Mouse (Mus musculus) heart, postnatal 0 days (tissue): Measurements from ENCODE around the gene Dgkd.

ENCODE experiments used
- CTCF ChIP-seq: IDR thresholded peaks from 2 replicates; pipeline ENCODE4 v1.5.1; 2016; ENCODE audit warnings: antibody characterized with exemption, control low read depth, low read depth
- EP300 ChIP-seq: IDR thresholded peaks from 2 replicates; pipeline ENCODE4 v1.6.1; 2016; ENCODE audit warnings: antibody characterized with exemption, low read depth

GRCm38 (mm10) chr1:87811391-87811790 is 41.7 kb upstream of the Dgkd start:
- TF ChIP-seq CTCF (no peak), EP300 (no peak)
